Mouse (Mus musculus) c-Kit-negative CD71-positive TER-119-positive erythroid progenitor cells, embryonic 14.5 days (primary cell): ENCODE data around the gene Fstl4.

ENCODE experiments used
- DNase-seq: peaks from one replicate; pipeline ENCODE4 v3.0.0-alpha.2; 2013; ENCODE audit warnings: low read depth, low spot score

The Fstl4 gene

GRCm38 (mm10) chr11:52910788-52911187, 146.4 kb downstream of the Fstl4 start:
- DNase-seq, result no peak

DNA sequence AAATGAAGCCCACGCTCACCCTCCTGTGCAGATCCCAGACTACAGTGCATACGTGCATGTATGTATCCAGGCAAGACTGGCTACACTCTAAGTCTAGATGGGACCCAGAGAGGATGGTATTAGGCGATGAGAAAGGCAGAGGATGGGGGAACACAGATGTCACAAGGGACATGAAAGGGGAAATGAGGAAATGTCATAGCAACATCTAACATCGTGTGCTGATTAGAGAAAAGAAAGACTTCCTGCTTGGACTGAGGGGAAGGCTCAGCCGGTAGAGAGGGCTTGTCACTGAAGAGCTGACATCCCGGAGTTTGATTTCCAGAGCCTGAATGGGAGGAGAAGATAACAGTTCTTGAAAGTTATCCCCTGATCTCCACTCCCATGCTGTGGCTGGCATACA, 150.0 kb downstream of the Fstl4 start:
- no peak for DNase-seq

GRCm38 (mm10) chr11:52915648-52916047, 151.2 kb downstream of the Fstl4 start:
- DNase-seq, result no peak

- no peak for DNase-seq
Measured at GRCm38 (mm10) chr11:52919231-52919960, 155.0 kb downstream of the Fstl4 start.

- no peak for DNase-seq
Measured at GRCm38 (mm10) chr11:52924196-52924595, 159.8 kb downstream of the Fstl4 start.

DNA sequence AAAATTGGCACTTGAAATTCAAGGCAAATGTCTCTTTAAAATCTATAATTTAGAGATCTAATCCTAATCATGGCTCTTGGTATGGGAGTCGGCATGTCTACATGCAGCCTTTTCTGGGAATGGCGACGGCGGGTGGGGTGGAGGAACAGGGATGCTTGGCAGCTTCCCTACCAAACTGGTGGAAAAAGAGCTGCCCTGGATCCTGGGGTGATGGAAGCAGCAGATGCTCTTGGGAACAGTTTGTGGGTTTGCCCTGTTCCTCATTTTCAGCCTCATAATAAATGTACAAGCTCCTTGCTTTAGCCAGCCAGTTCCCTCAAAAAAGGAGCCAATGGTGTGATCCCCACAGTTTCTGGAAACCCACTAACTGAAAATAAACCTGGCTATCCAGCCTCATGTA, 163.9 kb downstream of the Fstl4 start:
- DNase-seq, result no peak

DNA sequence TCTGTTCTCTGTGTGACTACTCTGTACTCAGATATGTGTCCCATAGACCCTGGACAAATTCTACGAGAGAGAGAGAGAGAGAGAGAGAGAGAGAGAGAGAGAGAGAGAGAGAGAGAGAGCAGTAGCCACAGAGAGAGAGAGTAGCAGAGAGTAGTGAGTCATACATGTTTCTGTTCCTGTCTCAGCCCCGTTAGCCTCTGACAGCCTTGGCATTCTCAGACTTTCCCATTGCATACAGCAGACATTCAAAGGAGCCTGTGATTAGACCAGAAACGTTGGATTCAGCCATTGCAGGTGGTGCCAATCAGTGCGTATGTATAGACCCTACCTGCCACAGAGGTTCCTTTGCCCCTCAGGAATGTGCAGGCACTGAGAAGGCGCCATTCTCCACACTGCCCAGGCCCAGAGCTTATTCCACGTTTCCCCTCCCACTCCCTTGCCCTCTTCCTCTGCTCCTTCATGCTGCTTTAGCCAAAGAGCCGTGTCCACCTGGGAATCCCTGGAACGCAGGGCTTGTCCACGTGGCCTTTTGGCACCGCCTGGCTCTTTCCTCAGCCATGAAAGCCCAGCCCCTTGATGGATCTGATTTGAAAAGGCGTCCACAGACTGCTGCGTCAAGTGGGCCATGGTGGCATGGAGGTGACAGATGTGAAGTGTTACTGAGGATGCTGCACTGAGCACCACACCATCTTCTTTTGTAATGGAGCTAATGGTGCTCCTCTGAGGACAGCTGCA, 175.1 kb downstream of the Fstl4 start:
- no peak for DNase-seq

DNA sequence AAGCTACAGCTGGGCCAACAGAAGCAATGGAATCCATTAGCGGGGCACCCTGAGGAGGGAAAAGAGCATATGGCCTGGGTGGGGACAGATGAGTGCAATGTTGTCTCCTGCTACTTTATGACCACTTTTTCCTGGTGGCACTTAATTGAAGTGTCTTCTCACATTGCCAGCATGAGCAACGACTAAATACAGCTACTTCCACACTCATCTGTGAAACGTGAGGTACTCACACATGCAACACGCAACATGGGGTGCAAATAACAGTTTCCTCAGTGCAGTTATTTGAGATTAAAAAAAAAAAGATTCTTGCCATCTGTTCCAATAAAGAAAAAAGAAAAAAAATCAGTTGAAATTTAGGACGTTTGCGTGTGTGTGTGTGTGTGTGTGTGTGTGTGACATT, 178.5 kb downstream of the Fstl4 start:
- no peak for DNase-seq

- DNase-seq, result no peak
Measured at GRCm38 (mm10) chr11:52954995-52955394, 190.6 kb downstream of the Fstl4 start.

- no peak for DNase-seq
Measured at GRCm38 (mm10) chr11:52968809-52969208, 204.4 kb downstream of the Fstl4 start.

- DNase-seq, result no peak
Measured at GRCm38 (mm10) chr11:52970396-52970795, 206.0 kb downstream of the Fstl4 start.

GRCm38 (mm10) chr11:52986986-52987385, 222.6 kb downstream of the Fstl4 start:
- no peak for DNase-seq

DNA sequence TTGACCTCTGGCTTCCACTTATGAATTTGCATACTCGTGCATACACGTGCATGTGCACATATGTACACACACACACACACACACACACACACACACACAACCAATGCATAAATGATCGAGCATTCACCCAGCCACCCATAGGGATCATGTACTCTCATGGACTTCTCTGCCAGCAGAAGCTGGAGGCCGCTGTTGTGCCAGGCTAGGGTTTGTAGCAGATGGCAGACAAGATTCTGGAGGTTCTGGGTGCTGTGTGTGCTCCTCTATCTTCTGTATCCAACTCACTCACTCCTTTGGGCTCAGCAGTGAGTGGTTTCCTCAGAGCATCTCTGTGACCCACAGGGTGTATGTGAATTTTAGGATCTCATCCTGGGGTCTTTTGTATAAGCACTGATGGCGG, 230.3 kb downstream of the Fstl4 start:
- no peak for DNase-seq

GRCm38 (mm10) chr11:52996434-52997093, 232.1 kb downstream of the Fstl4 start:
- DNase-seq, result no peak

GRCm38 (mm10) chr11:52997421-52997820, 233.0 kb downstream of the Fstl4 start:
- DNase-seq, result no peak

DNA sequence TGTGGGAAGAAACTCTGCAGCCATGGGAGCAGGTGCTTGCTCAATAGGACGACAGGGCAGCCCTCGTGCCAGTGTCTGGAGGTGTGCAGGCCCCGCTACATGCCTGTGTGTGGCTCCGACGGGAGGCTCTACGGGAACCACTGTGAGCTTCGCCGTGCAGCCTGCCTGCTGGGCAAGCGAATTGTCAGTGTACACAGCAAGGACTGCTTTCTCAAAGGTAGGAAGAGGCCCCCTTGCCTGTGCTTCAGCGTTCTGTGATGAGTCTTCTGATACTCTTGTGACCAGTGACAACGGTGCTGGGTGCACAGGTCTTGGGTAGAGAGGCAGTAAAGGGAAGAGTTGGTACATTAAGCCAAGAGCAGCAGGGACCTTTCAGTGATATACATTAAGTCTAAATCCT, 235.8 kb downstream of the Fstl4 start:
- DNase-seq, result no peak

- no peak for DNase-seq
Measured at GRCm38 (mm10) chr11:53003361-53003760, 238.9 kb downstream of the Fstl4 start.

GRCm38 (mm10) chr11:53003811-53004210, 239.4 kb downstream of the Fstl4 start:
- DNase-seq, result no peak

GRCm38 (mm10) chr11:53009597-53009996, 245.2 kb downstream of the Fstl4 start:
- DNase-seq, result no peak

GRCm38 (mm10) chr11:53011996-53012505, 247.6 kb downstream of the Fstl4 start:
- DNase-seq, result no peak

DNA sequence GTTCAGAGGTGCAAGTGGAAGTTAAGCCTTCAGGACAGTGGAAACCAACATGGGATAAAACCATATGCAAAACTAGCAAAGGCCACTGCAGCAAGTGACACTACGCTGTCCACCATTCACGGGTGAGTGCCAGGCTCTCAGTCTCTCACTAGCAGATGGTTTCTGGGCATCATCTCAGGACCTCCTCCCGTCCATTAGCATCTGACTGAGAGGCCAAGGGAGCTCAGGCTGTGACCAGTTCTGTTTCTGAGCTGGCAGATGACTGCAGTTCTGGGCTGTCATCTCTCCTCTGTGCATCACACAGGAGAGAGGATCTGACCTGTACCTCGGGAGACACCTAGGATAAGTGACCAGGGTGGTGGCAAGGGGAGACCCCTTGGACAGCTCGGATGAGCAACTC, 249.5 kb downstream of the Fstl4 start:
- DNase-seq, result no peak

GRCm38 (mm10) chr11:53016358-53017021, 252.1 kb downstream of the Fstl4 start:
- no peak for DNase-seq
